Mouse (Mus musculus) ES-Bruce4 (cell line): Measurements from ENCODE around the gene Krt86.

ENCODE experiments used
- CTCF ChIP-seq: IDR thresholded peaks from one replicate; pipeline ENCODE4 v1.8.1; 2011; ENCODE audit warnings: low read depth, low read length
- EP300 ChIP-seq: IDR thresholded peaks from 2 replicates; pipeline ENCODE4 v1.6.1; 2011; ENCODE audit warnings: low read depth, low read length; ENCODE audit not compliant: insufficient read depth
- POLR2A ChIP-seq: IDR thresholded peaks from one replicate; pipeline ENCODE4 v1.8.1; 2011; ENCODE audit warnings: low read length; ENCODE audit not compliant: insufficient read depth

- TF ChIP-seq CTCF (no peak), POLR2A (no peak), EP300 (no peak)
Observed at GRCm38 (mm10) chr15:101495266-101495665, 22.0 kb downstream of the Krt86 start.
